7 mouse cellular contexts compared by ENCODE assay signal in genomic region chr7:99483271-99483923, GRCm38 (mm10). TPM values are rescaled to one million over a fixed set of nuclear protein-coding genes. Genes with fewer than 3 reads are reported as not detected.
A peak's percentile ranks its signal among the peaks of the same experiment; 100 is the strongest.
DNase-seq lines count a peak whose midpoint lies in the region; ATAC-seq lines count a peak whose summit lies in the region.

Rps3 (minus strand) TSS chr7:99483738.

- peak; percentile 98 for ATAC-seq in intestine, embryonic 15.5 days

- H3K4me3 ChIP-seq in intestine, embryonic 15.5 days (replicated peaks): peak within 1 kb of the TSS; percentile 69
- peak within 1 kb of the TSS; percentile 94 for H3K4me3 ChIP-seq in midbrain, embryonic 10.5 days

- intact Hi-C loops in gastrocnemius, postnatal 36 days (cut with DNase I): no loop called here
- intact Hi-C loops in left cerebral cortex, postnatal 25 days (cut with DNase I): no loop called here

- H3K9ac ChIP-seq in intestine, embryonic 15.5 days: peak within 1 kb of the TSS; percentile 71

- H3K36me3 ChIP-seq in intestine, embryonic 15.5 days: peaks cover 34% of the 10 kb centered on the region
- H3K36me3 ChIP-seq in midbrain, embryonic 10.5 days: peaks cover 43% of the 10 kb centered on the region

- peak; percentile 96 for DNase-seq in adrenal gland, adult 2 months
- peak; percentile 95 for DNase-seq in embryo, embryonic 11.5 days (ENCODE audit: low read depth, low spot score)
- peak; percentile 89 to 92 for DNase-seq in gastrocnemius, postnatal 36 days
- peak; percentile 95 to 99 for DNase-seq in left cerebral cortex, postnatal 25 days (ENCODE audit: low spot score in 2 of 2)
- peak; percentile 95 for DNase-seq in midbrain, embryonic 10.5 days (ENCODE audit: low spot score)
- peak; percentile 87 for DNase-seq in right cerebral cortex, postnatal 4 days

- no peaks in the 10 kb centered on the region for H3K9me3 ChIP-seq in intestine, embryonic 15.5 days
- no peaks in the 10 kb centered on the region for H3K9me3 ChIP-seq in midbrain, embryonic 10.5 days (replicated peaks)

- H3K4me2 ChIP-seq in intestine, embryonic 15.5 days (replicated peaks): peak within 1 kb of the TSS; percentile 75

- no peaks in the 10 kb centered on the region for H3K27me3 ChIP-seq in intestine, embryonic 15.5 days (replicated peaks)
- H3K27me3 ChIP-seq in midbrain, embryonic 10.5 days (ENCODE audit: low read depth, poor library complexity, severe bottlenecking): no peaks in the 10 kb centered on the region

- peak within 1 kb of the TSS; percentile 87 for H3K27ac ChIP-seq in intestine, embryonic 15.5 days
- H3K27ac ChIP-seq in midbrain, embryonic 10.5 days (replicated peaks): peak within 1 kb of the TSS; percentile 95

- peaks cover 28% of the 10 kb centered on the region for H3K4me1 ChIP-seq in intestine, embryonic 15.5 days (replicated peaks)
- peaks cover 40% of the 10 kb centered on the region for H3K4me1 ChIP-seq in midbrain, embryonic 10.5 days

- under 1% methylated on average over 45 of the region's 45 CpGs for WGBS in intestine, embryonic 15.5 days
- under 1% methylated on average over 45 of the region's 45 CpGs for WGBS in midbrain, embryonic 10.5 days

RNA-seq across cellular contexts. Expression of gene Rps3, which starts in this region (rescaled TPM):
- total RNA-seq in adrenal gland, adult 2 months (2021): 100 to 1,000 TPM; 414 to 589 TPM
- polyA plus RNA-seq in adrenal gland, adult 2 months (2012; rRNA removed): 80.7 and 95.4 TPM in 2 replicates
- 100 to 1,000 TPM; 210 to 242 TPM for total RNA-seq in gastrocnemius, postnatal 36 days (2021)
- 810 and 875 TPM in 2 replicates for polyA plus RNA-seq in intestine, embryonic 15.5 days (2015; fragmentation: Nextera tagmentation; extraction: Ambion mirVana)
- 100 to 1,000 TPM; 230 to 233 TPM for total RNA-seq in left cerebral cortex, postnatal 25 days (2021)
- polyA plus RNA-seq in midbrain, embryonic 10.5 days (2016; fragmentation: Nextera tagmentation; extraction: Ambion mirVana): 681 and 788 TPM in 2 replicates

Comparison
In these comparisons a context has a peak if more than half of its experiments do, and no peak if none do; other contexts are left out.
1. Peak in every context shown above with its lines: DNase-seq, ATAC-seq, H3K4me3 ChIP-seq and H3K27ac ChIP-seq.